Mouse (Mus musculus) neutrophil, adult 5-6 weeks (primary cell): ENCODE results near the gene Gm36079. TPM values are rescaled to one million over a fixed set of nuclear protein-coding genes. Genes with fewer than 3 reads are reported as not detected.
"Not testable (repeated sequence)": the region's sequence is repeated elsewhere in the genome, so short reads cannot be mapped to it uniquely, and the experiment has no call there.

Source experiments
- ATAC-seq: fragments of 151-379, 151-347 bp; 2 replicates; pipeline ENCODE4 v1.8.0; 2017; ENCODE audit warnings: mild to moderate bottlenecking, moderate TSS enrichment; ENCODE audit not compliant: insufficient number of reproducible peaks, poor library complexity, low FRiP score, severe bottlenecking; ENCODE audit errors: extremely low read depth
- total RNA-seq: library from RNA; stranded (forward); fragments of 200-1000 nt; gene quantifications from 2 replicates; pipeline ENCODE4 v1.2.3, GENCODE M21; 2017

The Gm36079 gene
- total RNA-seq, 1 experiment from 2014 or later = not detected

DNA sequence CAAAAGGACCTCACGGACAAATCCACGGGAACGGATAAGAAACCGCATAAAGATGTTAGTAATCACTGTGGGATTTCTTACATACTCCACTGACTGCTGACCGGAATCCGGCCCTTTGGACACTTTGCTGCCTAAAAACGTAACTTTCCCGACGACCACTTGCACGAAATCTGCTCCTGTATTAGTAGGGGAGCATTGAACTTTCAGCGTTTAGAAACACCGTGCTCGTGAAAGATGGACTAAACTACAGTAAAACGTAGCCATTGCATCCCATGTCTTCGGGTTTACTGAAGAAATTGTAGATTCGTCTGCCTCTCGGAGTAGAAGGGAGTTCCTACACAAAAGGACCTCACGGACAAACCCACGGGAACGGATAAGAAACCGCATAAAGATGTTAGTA lies 1.8 kb downstream of the Gm36079 start:
- not testable (repeated sequence) for ATAC-seq

DNA sequence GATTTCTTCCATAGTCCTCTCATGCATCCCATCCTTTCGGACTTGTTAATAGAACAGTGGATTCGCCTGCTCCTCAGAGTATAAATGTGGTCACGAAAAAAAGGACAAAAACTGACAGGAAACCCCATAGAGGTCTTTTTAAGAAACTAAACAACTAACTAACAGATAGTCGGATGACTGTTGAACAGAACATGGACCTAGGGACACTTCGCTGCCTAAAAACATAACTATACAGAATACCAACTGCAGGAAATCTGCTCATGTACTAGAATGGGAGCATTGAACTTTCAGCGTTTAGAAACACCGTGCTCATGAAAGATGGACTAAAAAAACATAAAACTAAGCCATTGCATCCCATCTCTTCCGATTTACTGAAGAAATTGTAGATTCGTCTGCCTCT lies 2.2 kb downstream of the Gm36079 start:
- ATAC-seq = not testable (repeated sequence)

DNA sequence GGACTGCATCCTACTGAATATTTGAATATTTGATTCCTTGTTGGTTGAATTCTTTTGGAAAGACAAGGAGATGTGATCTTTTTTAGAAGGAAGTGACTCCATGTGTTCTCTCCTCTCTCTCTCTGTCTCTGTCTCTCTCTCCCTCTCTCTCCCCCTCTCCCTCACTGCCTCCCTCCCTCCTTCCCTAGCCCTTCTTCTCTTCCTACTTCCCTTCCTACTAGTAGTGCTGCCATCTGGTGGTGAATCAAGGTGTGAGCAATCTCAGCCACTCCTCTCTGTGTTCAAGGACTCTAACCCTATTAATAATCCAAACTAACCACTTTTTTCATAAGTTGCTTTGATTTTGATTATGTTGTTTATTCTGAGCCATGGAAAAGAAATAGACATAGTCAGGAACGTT lies 5.3 kb downstream of the Gm36079 start:
- peak; percentile 60; the same call in 1 of the 2 replicates for ATAC-seq

DNA sequence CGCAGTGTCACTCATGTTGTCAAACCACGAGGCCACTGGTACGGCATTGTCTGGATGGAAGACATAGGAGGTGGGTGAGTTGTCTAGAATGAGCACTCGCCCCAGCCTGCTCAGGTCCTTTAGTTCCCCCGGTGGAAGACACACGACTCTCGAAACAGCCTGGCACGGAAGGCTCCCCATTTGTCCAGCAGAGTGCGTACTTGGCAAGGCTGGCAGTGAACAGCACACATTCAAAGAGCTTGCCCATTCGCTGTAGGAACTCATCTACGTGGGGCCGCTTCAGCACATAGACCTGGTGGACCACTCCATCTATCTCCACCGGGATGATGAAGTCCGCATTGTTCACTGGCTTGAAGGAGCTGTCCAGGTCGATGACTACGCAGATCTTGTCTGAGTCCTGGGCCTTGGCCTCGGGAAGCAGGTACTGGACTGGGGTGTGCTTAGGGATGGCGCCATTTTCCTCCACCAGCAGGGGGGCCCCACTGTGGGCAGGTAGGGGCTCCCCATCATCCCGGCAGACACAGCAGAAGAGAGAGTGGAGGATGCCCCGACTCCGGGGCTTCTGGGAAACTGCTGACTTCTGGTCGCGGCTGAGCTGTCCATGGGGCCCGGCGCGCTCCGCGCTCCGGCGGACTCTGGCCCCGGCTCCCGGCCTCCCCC lies 11.3 kb downstream of the Gm36079 start:
- ATAC-seq = peak; percentile 72

DNA sequence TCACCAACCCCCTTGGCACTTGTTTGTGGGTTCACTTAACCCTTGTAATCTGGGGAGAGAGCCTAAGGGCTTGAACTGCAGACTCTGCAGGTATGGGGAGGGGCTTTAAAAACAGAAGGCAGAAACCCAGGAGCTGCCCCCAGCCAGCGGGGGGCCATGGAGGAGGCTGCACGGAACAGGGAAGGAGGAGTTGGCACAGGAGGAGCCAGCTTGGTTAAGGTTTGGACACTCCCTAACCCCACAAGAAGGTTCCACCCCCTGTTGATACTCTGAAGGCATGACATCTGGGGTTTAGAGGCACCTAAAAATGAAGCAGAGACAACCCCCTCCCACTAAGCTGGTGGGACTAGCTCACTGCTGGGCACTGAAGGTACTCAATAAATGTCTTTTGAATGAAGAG lies 12.8 kb downstream of the Gm36079 start:
- ATAC-seq = peak; percentile 14; the same call in 1 of the 2 replicates

DNA sequence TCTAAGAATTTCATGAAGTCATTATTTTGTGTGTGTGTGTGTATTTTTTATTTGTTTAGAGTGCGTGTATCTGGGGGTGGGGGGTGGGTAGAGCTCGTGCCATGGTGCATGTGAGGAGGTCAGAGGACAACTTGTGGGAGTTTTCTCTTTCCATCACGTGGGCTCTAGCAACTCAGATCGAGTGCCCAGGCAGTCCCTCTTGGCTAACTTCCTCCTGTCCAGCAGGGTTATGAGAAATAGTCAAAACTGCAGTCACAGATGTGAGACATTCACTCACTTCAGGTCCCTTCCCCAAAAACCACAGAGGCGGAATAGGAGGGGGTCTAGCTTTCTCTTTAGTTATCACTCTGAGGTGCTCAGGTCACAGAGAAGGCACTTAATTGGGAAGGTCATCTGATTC lies 13.3 kb downstream of the Gm36079 start:
- ATAC-seq = peak; percentile 60

DNA sequence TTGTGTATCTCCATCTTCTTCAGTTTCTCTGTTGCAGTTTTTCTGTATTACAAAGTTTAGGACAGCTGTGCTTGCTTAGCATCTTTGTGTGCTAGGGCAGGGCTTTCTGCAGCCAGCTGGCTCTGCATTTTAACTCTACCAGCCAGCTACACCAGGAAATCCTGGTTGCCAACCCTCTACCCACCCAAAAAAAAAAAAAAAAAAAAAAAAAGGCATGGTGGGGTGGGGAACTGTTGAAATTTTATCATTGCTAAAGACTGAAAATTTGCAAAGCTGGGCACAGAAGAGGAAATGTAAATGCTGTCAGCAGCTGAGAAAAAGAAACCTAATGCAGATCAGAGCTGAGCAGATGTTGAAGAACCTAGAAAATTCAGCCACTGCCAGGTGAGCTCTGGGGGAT lies 16.7 kb downstream of the Gm36079 start:
- not testable (repeated sequence) for ATAC-seq

DNA sequence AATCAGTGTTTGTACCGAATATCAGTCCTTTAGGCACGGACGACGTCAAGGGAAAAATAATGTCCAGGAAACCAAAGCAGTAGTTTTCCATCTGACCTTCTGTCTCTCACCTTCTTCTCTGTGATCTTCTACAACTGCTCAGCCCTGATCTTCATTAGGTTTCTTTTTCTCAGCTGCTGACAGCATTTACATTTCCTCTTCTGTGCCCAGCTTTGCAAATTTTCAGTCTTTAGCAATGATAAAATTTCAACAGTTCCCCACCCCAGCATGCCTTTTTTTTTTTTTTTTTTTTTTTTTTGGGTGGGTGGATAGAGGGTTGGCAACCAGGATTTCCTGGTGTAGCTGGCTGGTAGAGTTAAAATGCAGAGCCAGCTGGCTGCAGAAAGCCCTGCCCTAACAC lies 27.6 kb downstream of the Gm36079 start:
- ATAC-seq = not testable (repeated sequence)

DNA sequence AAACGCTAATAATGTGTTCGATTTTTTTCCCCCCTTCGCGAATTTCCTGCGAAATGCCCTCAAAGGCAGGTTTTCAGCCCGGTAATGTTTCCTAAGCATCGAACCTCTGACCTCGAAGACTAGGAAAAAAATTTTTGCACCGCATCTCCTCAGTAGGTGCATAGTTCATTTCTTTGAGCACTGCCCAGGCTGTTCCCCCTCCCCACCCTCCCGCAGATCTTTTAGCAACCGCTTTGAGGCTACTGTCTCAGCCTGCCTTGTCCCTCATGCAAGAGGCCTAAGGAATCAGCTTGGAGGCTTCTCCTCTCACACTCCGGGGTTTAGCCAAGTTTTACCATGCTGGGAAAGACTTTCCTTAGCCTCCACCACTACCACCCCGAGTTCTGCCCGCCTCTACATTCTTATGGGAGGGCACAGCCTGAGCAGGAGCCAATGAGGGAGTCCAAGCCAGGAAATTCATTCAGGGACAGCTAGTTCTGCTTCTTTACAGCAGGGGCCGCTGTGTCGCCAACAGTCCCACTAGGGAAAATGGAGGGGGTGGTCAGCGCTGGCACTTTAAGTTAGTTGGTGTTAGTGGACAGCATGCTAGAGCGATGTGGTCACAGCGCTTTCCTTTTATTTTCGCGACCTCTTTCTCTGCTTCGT lies 28.2 kb downstream of the Gm36079 start:
- ATAC-seq = peak; percentile 99

DNA sequence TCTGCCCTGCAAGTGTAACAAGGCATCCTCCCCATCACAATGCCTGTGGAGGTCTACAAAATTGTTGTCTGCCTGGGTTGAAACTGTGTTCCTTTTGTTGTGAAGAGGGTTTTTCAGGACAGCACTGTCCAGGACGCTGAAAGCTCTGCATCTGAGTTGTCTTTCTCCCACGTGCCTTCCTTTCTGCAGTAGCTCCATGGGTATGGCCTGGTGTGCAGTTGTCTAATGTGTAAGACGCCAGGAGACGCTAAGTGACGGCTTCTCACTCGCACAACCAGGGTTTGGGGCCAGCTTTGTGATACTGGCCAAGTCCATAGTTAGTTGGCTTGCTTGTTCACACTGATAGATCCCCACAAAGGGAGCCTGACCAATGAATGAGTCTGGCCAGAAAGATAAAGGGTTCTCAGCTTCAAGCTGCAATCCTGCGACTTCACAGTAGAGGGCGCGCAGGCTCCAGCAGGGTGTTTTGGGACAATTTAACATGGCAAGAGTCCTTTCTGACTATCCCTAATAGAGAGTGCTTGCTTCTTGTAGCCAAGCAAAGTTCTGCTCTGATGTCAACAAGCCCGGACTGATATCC lies 34.8 kb downstream of the Gm36079 start:
- ATAC-seq = peak; percentile 74

DNA sequence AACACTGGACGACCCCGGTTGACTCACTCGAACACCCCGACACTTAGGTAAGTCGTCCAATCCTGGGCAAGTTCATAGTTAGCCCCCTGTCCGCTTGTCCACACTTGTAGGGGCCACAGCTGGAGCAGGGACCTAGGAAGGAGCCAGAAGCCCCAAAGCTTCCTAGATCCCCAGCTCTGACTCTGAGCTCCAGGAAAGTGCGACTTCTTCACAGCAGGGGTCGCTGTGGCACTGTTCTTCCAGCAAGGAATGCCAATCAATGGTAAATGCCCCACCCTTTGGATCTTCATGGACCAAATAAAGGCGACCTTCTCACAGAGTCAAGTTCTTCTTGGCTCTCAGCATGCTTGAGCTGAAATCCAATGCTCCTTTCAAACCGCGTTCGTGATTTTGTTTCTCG lies 35.5 kb downstream of the Gm36079 start:
- 0 out of 2 replicates have a peak, but pooled peaks have one; percentile 39 for ATAC-seq

Other genes starting within 250 kb of the Gm36079 start
- 56.8 and 65.6 TPM in 2 replicates for gene Zfp131, start 236.1 kb downstream of the Gm36079 start, total RNA-seq
- gene AF067063, start 196.8 kb downstream of the Gm36079 start, total RNA-seq = not detected in 2 replicates
- not detected in 2 replicates for gene D13Ertd608e, start 191.0 kb downstream of the Gm36079 start, total RNA-seq
- not detected in 2 replicates for gene Tcstv1, start 132.2 kb downstream of the Gm36079 start, total RNA-seq
- not detected in 2 replicates for gene Gm21761, start 97.7 kb downstream of the Gm36079 start, total RNA-seq
- not detected in 2 replicates for gene B020031M17Rik, start 76.2 kb downstream of the Gm36079 start, total RNA-seq
- gene Gm21188, start 25.2 kb upstream of the Gm36079 start, total RNA-seq = 10.2 and 18.7 TPM in 2 replicates
- not detected in 2 replicates for gene Gm20767, start 113.2 kb upstream of the Gm36079 start, total RNA-seq
- not detected in 2 replicates for gene Gm21818, start 145.4 kb upstream of the Gm36079 start, total RNA-seq
- not detected in 2 replicates for gene Gm21762, start 188.9 kb upstream of the Gm36079 start, total RNA-seq
- not detected in 2 replicates for gene Gm21731, start 212.1 kb upstream of the Gm36079 start, total RNA-seq
- gene AF067061, start 236.1 kb upstream of the Gm36079 start, total RNA-seq = 0.93 TPM in 1 of 2 replicates, not detected in the other